ENCODE assay signal across 9 mouse cellular contexts in genomic region chr17:34631647-34632046, GRCm38 (mm10). TPM values are rescaled to one million over a fixed set of nuclear protein-coding genes. Genes with fewer than 3 reads are reported as not detected.
DNase-seq lines count a peak whose midpoint lies in the region; ATAC-seq and TF ChIP-seq lines count a peak whose summit lies in the region.
"Had no signal": no experiment of that assay in that cellular context is flagged by ENCODE, and none has a peak within 500 bp of the region (broad histone marks: within the 10 kb centered on the region; RNA-seq: fewer than 3 reads in every experiment).

No protein-coding gene starts in this region.

- peaks cover 5% of the 10 kb centered on the region; the same call in 1 of the 2 replicates for H3K27me3 ChIP-seq in testis, adult 2 months (ENCODE audit: control insufficient read depth, insufficient read depth, low read length)
- peaks cover 48% of the 10 kb centered on the region for H3K27me3 ChIP-seq in liver, embryonic 11.5 days (replicated peaks; ENCODE audit: control insufficient read depth, insufficient read depth, low read length)

- DNase-seq in adrenal gland, postnatal 14 days: peak; percentile 6
- no peak for DNase-seq in adrenal gland, postnatal 25 days
- no peak for DNase-seq in testis, postnatal 14 days (ENCODE audit: low spot score)
- DNase-seq in liver, embryonic 11.5 days (ENCODE audit: low spot score): no peak
- peak; percentile 55 for DNase-seq in thymus, postnatal 4 days
- DNase-seq in right cerebral cortex, postnatal 10 days (ENCODE audit: low spot score in 2 of 2): no peak
- no peak for DNase-seq in layer of hippocampus, postnatal 10 days (ENCODE audit: low spot score in 2 of 2)

- ATAC-seq in liver, embryonic 11.5 days (replicated peaks; ENCODE audit: low FRiP score): no peak

- no peak overlapping the region for H3K9ac ChIP-seq in liver, embryonic 11.5 days (ENCODE audit: low read depth, low read length)

- H3K4me1 ChIP-seq in testis, adult 2 months (ENCODE audit: control insufficient read depth, insufficient read depth, low read length): peaks cover 39% of the 10 kb centered on the region
- H3K4me1 ChIP-seq in liver, embryonic 11.5 days (replicated peaks; ENCODE audit: control insufficient read depth, insufficient read depth, low read length): peaks cover 32% of the 10 kb centered on the region

- H3K27ac ChIP-seq in testis, adult 2 months (ENCODE audit: control insufficient read depth, insufficient read depth, low read depth, low read length): no peak overlapping the region
- no peak overlapping the region for H3K27ac ChIP-seq in liver, embryonic 11.5 days (ENCODE audit: low read depth, low read length)

- H3K4me2 ChIP-seq in liver, embryonic 11.5 days: peak overlapping the region; percentile 69

- no peak for TF ChIP-seq POLR2A in testis, adult 2 months (IDR thresholded peaks at IDR 0.05; ENCODE audit: control insufficient read depth, low read depth, low read length)

- peak overlapping the region; percentile 79 for H3K4me3 ChIP-seq in testis, adult 2 months (ENCODE audit: control insufficient read depth, low read depth, low read length)
- peak overlapping the region; percentile 41 for H3K4me3 ChIP-seq in liver, embryonic 11.5 days (ENCODE audit: low read depth, low read length)

- WGBS in liver, embryonic 11.5 days: 9% methylated on average over 12 of the region's 12 CpGs

- H3K9me3 ChIP-seq in liver, embryonic 11.5 days (ENCODE audit: control insufficient read depth, low read length): no peaks in the 10 kb centered on the region

- no peak for TF ChIP-seq CTCF in testis, adult 2 months (IDR thresholded peaks at IDR 0.05; ENCODE audit: control insufficient read depth, insufficient read depth, insufficient replicate concordance, low read depth, low read length)

- no peaks in the 10 kb centered on the region for H3K36me3 ChIP-seq in testis, adult 2 months (ENCODE audit: control insufficient read depth, insufficient read depth, low read length)
- H3K36me3 ChIP-seq in liver, embryonic 11.5 days (ENCODE audit: control insufficient read depth, insufficient read depth, low read length): no peaks in the 10 kb centered on the region

RNA-seq across cellular contexts. Expression of gene Prrt1, which starts 2.3 kb away (rescaled TPM):
- 8.7 and 12.4 TPM in 2 replicates for total RNA-seq in adrenal gland, postnatal 14 days (2021)
- 10.8 and 13.5 TPM in 2 replicates for total RNA-seq in adrenal gland, postnatal 25 days (2021)
- polyA plus RNA-seq in testis, adult 2 months (2012; rRNA removed): 1.5 and 1.6 TPM in 2 replicates
- not detected in 2 replicates for polyA plus RNA-seq in liver, embryonic 11.5 days (2014; fragmentation: Nextera tagmentation; extraction: Ambion mirVana)
- total RNA-seq in layer of hippocampus, postnatal 10 days (2021): 100 to 1,000 TPM; 231 to 238 TPM
- total RNA-seq: common myeloid progenitor, adult 5-6 weeks had no signal

RNA-seq across cellular contexts. Expression of gene Ppt2, which starts 3.3 kb away (rescaled TPM):
- 49.7 and 50.0 TPM in 2 replicates for total RNA-seq in adrenal gland, postnatal 14 days (2021)
- total RNA-seq in adrenal gland, postnatal 25 days (2021): 56.9 and 61.1 TPM in 2 replicates
- 15.9 and 20.2 TPM in 2 replicates for polyA plus RNA-seq in testis, adult 2 months (2012; rRNA removed)
- polyA plus RNA-seq in liver, embryonic 11.5 days (2014; fragmentation: Nextera tagmentation; extraction: Ambion mirVana): 23.1 and 25.8 TPM in 2 replicates
- 10 to 100 TPM; 32.9 to 34.1 TPM for total RNA-seq in layer of hippocampus, postnatal 10 days (2021)

RNA-seq across cellular contexts. Expression of gene Fkbpl, which starts 12.9 kb away (rescaled TPM):
- total RNA-seq in adrenal gland, postnatal 14 days (2021): 11.5 and 12.5 TPM in 2 replicates
- total RNA-seq in adrenal gland, postnatal 25 days (2021): 13.4 TPM in 2 replicates
- polyA plus RNA-seq in testis, adult 2 months (2012; rRNA removed): 156 and 172 TPM in 2 replicates
- polyA plus RNA-seq in liver, embryonic 11.5 days (2014; fragmentation: Nextera tagmentation; extraction: Ambion mirVana): 9.5 and 9.7 TPM in 2 replicates
- total RNA-seq in layer of hippocampus, postnatal 10 days (2021): 10 to 100 TPM; 11.8 to 14.8 TPM

RNA-seq across cellular contexts. Expression of gene Atf6b, which starts 15.3 kb away (rescaled TPM):
- total RNA-seq in adrenal gland, postnatal 14 days (2021): 43.5 and 52.1 TPM in 2 replicates
- 50.4 and 52.5 TPM in 2 replicates for total RNA-seq in adrenal gland, postnatal 25 days (2021)
- 27.9 and 28.4 TPM in 2 replicates for polyA plus RNA-seq in testis, adult 2 months (2012; rRNA removed)
- polyA plus RNA-seq in liver, embryonic 11.5 days (2014; fragmentation: Nextera tagmentation; extraction: Ambion mirVana): 39.9 and 48.5 TPM in 2 replicates
- 10 to 100 TPM; 75.8 to 78.6 TPM for total RNA-seq in layer of hippocampus, postnatal 10 days (2021)

RNA-seq across cellular contexts. Expression of gene Egfl8, which starts 15.9 kb away (rescaled TPM):
- total RNA-seq in adrenal gland, postnatal 14 days (2021): 4.3 and 4.7 TPM in 2 replicates
- 3.0 and 3.8 TPM in 2 replicates for total RNA-seq in adrenal gland, postnatal 25 days (2021)
- polyA plus RNA-seq in testis, adult 2 months (2012; rRNA removed): 0.53 and 0.54 TPM in 2 replicates
- 1.2 and 1.6 TPM in 2 replicates for polyA plus RNA-seq in liver, embryonic 11.5 days (2014; fragmentation: Nextera tagmentation; extraction: Ambion mirVana)
- total RNA-seq in layer of hippocampus, postnatal 10 days (2021): 1 to 10 TPM; 6.0 to 7.0 TPM

Comparison
In these comparisons a context has a peak if more than half of its experiments do, and no peak if none do; other contexts are left out.
1. DNase-seq: peak in adrenal gland, postnatal 14 days (single experiment) and thymus, postnatal 4 days (single experiment); none in adrenal gland, postnatal 25 days (single experiment), testis, postnatal 14 days (single experiment), liver, embryonic 11.5 days (single experiment), right cerebral cortex, postnatal 10 days (0 of 2) and layer of hippocampus, postnatal 10 days (0 of 2).
2. RNA of gene Prrt1, which starts 2.3 kb away (total RNA-seq): 231 to 238 TPM in layer of hippocampus, postnatal 10 days; 10.8 to 13.5 TPM in adrenal gland, postnatal 25 days and 8.7 to 12.4 TPM in adrenal gland, postnatal 14 days; every median in the first group is over 10 times any median in the second.